Mouse (Mus musculus): ENCODE data around the gene Tmem131.

DNA sequence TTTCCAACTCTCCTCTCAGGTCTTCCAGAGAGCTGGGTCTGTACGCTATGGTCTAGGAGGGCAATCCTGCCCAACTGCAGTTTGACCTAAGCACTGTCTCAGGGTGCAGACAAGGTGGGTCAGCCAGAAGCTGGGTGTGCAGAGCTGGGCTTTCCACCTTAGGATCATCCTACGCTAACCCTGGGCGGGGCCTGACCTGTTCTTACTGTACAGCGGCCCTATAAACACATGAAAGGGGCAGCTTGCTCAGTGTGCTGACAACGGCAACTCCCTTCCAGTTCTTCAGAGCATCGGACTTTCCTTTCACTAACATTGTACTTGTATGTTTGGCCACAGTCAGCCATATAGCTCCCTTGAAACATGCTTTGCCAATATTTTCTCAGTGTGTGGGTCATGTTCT lies 86.4 kb downstream of the Tmem131 start:
- TF ChIP-seq CTCF (IDR thresholded peaks at IDR 0.05; ENCODE audit: borderline replicate concordance, insufficient read depth, low read length) (no peak), POLR2A (IDR thresholded peaks at IDR 0.05; ENCODE audit: low read depth, low read length) (no peak)
